Comparison of ENCODE assay signal across 10 mouse cellular contexts in genomic region chr11:117059981-117060705, GRCm38 (mm10). TPM values are rescaled to one million over a fixed set of nuclear protein-coding genes. Genes with fewer than 3 reads are reported as not detected.
A peak's percentile ranks its signal among the peaks of the same experiment; 100 is the strongest.
DNase-seq lines count a peak whose midpoint lies in the region; ATAC-seq lines count a peak whose summit lies in the region.
"Had no signal": no experiment of that assay in that cellular context is flagged by ENCODE, and none has a peak within 500 bp of the region (broad histone marks: within the 10 kb centered on the region; RNA-seq: fewer than 3 reads in every experiment).

No protein-coding gene starts in this region.

- peaks cover 24% of the 10 kb centered on the region for H3K4me1 ChIP-seq in erythroblast, embryonic 14.5 days (ENCODE audit: control insufficient read depth)
- H3K4me1 ChIP-seq in hindbrain, embryonic 12.5 days, result peaks cover 42% of the 10 kb centered on the region
- H3K4me1 ChIP-seq in kidney, embryonic 14.5 days (ENCODE audit: control insufficient read depth, insufficient read depth, low read length), result no peaks in the 10 kb centered on the region
- H3K4me1 ChIP-seq: lung, embryonic 15.5 days had no signal

- H3K27ac ChIP-seq in hindbrain, embryonic 12.5 days, result peak overlapping the region; percentile 87
- no peak overlapping the region for H3K27ac ChIP-seq in kidney, embryonic 14.5 days (ENCODE audit: low read depth, low read length)
- H3K27ac ChIP-seq: heart, adult 2 months; lung, embryonic 15.5 days had no signal

- 0 out of 2 replicates have a peak, but pooled peaks cover 2% of the 10 kb centered on the region for H3K27me3 ChIP-seq in erythroblast, embryonic 14.5 days (ENCODE audit: control insufficient read depth)
- H3K27me3 ChIP-seq in hindbrain, embryonic 12.5 days, result peaks cover 9% of the 10 kb centered on the region; the same call in 1 of the 2 replicates
- 0 out of 2 replicates have a peak, but pooled peaks cover 5% of the 10 kb centered on the region for H3K27me3 ChIP-seq in kidney, embryonic 14.5 days (ENCODE audit: control insufficient read depth, insufficient read depth, low read length)
- H3K27me3 ChIP-seq: lung, embryonic 15.5 days had no signal

- no peaks in the 10 kb centered on the region for H3K36me3 ChIP-seq in erythroblast, embryonic 14.5 days (ENCODE audit: control insufficient read depth)
- no peaks in the 10 kb centered on the region for H3K36me3 ChIP-seq in hindbrain, embryonic 12.5 days
- no peaks in the 10 kb centered on the region for H3K36me3 ChIP-seq in kidney, embryonic 14.5 days (ENCODE audit: control insufficient read depth, insufficient read depth, low read length)
- H3K36me3 ChIP-seq: lung, embryonic 15.5 days had no signal

- DNase-seq in c-Kit-positive CD71-positive TER-119-negative erythroid progenitor cells, embryonic 14.5 days (ENCODE audit: low read depth), result peak; percentile 66
- DNase-seq in kidney, postnatal 14 days, result no peak
- no peak for DNase-seq in thymus, postnatal 14 days

- WGBS in hindbrain, embryonic 12.5 days, result 5% methylated on average over 19 of the region's 19 CpGs
- 25% methylated on average over 19 of the region's 19 CpGs for WGBS in kidney, embryonic 14.5 days

- no peak for ATAC-seq in erythroblast, adult 5-6 weeks (replicated peaks; ENCODE audit: low FRiP score, poor library complexity, severe bottlenecking)
- 0 out of 2 replicates have a peak, but pooled peaks have one; percentile 16 for ATAC-seq in hindbrain, embryonic 12.5 days (ENCODE audit: low FRiP score)
- ATAC-seq in megakaryocyte-erythroid progenitor cell, adult 5-6 weeks (replicated peaks; ENCODE audit: low FRiP score, low TSS enrichment, poor library complexity, severe bottlenecking), result peak; percentile 42
- no peak for ATAC-seq in kidney, embryonic 14.5 days (ENCODE audit: low FRiP score, low TSS enrichment)

- no peaks in the 10 kb centered on the region for H3K9me3 ChIP-seq in erythroblast, embryonic 14.5 days (ENCODE audit: control insufficient read depth, low read length)
- H3K9me3 ChIP-seq in hindbrain, embryonic 12.5 days (replicated peaks), result no peaks in the 10 kb centered on the region
- no peaks in the 10 kb centered on the region for H3K9me3 ChIP-seq in kidney, embryonic 14.5 days (ENCODE audit: control insufficient read depth, low read length)
- H3K9me3 ChIP-seq: lung, embryonic 15.5 days had no signal

- no peak overlapping the region for H3K9ac ChIP-seq in hindbrain, embryonic 12.5 days
- H3K9ac ChIP-seq in kidney, embryonic 14.5 days (ENCODE audit: low read depth, low read length), result no peak overlapping the region
- H3K9ac ChIP-seq: lung, embryonic 15.5 days had no signal

- H3K4me2 ChIP-seq in hindbrain, embryonic 12.5 days (replicated peaks), result peak overlapping the region; percentile 36
- H3K4me2 ChIP-seq in kidney, embryonic 14.5 days (replicated peaks; ENCODE audit: low read depth, low read length), result no peak overlapping the region
- H3K4me2 ChIP-seq: lung, embryonic 15.5 days had no signal

- peak overlapping the region; percentile 39 for H3K4me3 ChIP-seq in erythroblast, embryonic 14.5 days (replicated peaks)
- no peak overlapping the region for H3K4me3 ChIP-seq in hindbrain, embryonic 12.5 days
- H3K4me3 ChIP-seq in kidney, embryonic 14.5 days (ENCODE audit: low read length), result no peak overlapping the region
- H3K4me3 ChIP-seq: heart, adult 2 months; lung, embryonic 15.5 days had no signal

RNA-seq across cellular contexts. Expression of gene Sec14l1, which starts 54.8 kb away (rescaled TPM):
- polyA plus RNA-seq in erythroblast, embryonic 14.5 days (2012), result 9.0 and 11.2 TPM in 2 replicates
- total RNA-seq in erythroblast, adult 5-6 weeks (2015; ENCODE audit: low replicate concordance), result 15.7 and 16.9 TPM in 2 replicates
- total RNA-seq in erythroblast, adult 5-6 weeks (2017; ENCODE audit: low replicate concordance), result 27.2 and 32.7 TPM in 2 replicates
- 76.2 and 77.6 TPM in 2 replicates for polyA plus RNA-seq in hindbrain, embryonic 12.5 days (2016; fragmentation: Nextera tagmentation; extraction: Ambion mirVana)
- total RNA-seq in megakaryocyte-erythroid progenitor cell, adult 5-6 weeks (2014; fragmentation: Nextera tagmentation), result 13.5 and 14.4 TPM in 2 replicates
- 6.7 and 10.6 TPM in 2 replicates for total RNA-seq in megakaryocyte-erythroid progenitor cell, adult 5-6 weeks (2017)
- 30.2 and 36.5 TPM in 2 replicates for polyA plus RNA-seq in kidney, embryonic 14.5 days (2014; fragmentation: Nextera tagmentation; extraction: Ambion mirVana)

Comparison
In these comparisons a context has a peak if more than half of its experiments do, and no peak if none do; other contexts are left out.
1. ATAC-seq: peak in hindbrain, embryonic 12.5 days (single experiment) and megakaryocyte-erythroid progenitor cell, adult 5-6 weeks (single experiment); none in erythroblast, adult 5-6 weeks (single experiment) and kidney, embryonic 14.5 days (single experiment).